Mouse (Mus musculus) stomach, embryonic 14.5 days (tissue): ENCODE results near the gene Cog5. TPM values are rescaled to one million over a fixed set of nuclear protein-coding genes. Genes with fewer than 3 reads are reported as not detected.
A peak's percentile ranks its signal among the peaks of the same experiment; 100 is the strongest.

Source experiments
- ATAC-seq: fragments of 200-750 bp; cut with Nextera tagmentation; 2 replicates; pipeline ENCODE4 v1.8.0; 2017; ENCODE audit warnings: low read depth, moderate TSS enrichment; ENCODE audit not compliant: insufficient number of reproducible peaks, insufficient read depth, low FRiP score
- H3K27ac ChIP-seq: fragments of 300-500 bp; sonication (generic); 2 replicates; pipeline ENCODE4 v1.5.1; 2014; ENCODE audit warnings: mild to moderate bottlenecking, low read length, moderate library complexity, mixed read lengths
- H3K27me3 ChIP-seq: fragments of 300-500 bp; sonication (generic); 2 replicates; pipeline ENCODE4 v1.6.1; 2014; ENCODE audit warnings: low read length, control low read depth, mixed read lengths; ENCODE audit not compliant: control insufficient read depth, insufficient read depth
- H3K36me3 ChIP-seq: fragments of 300-500 bp; sonication (generic); 2 replicates; pipeline ENCODE4 v1.6.1; 2014; ENCODE audit warnings: mild to moderate bottlenecking, control low read depth, low read length, moderate library complexity, mixed read lengths; ENCODE audit not compliant: control insufficient read depth, insufficient read depth
- H3K4me1 ChIP-seq: fragments of 300-500 bp; sonication (generic); 2 replicates; pipeline ENCODE4 v1.6.1; 2014; ENCODE audit warnings: low read length, control low read depth, mixed read lengths; ENCODE audit not compliant: control insufficient read depth, insufficient read depth
- H3K4me2 ChIP-seq: fragments of 300-500 bp; sonication (generic); replicated peaks from 2 replicates; pipeline ENCODE4 v1.6.1; 2014; ENCODE audit warnings: low read depth, low read length, control low read depth
- H3K4me3 ChIP-seq: fragments of 300-500 bp; sonication (generic); 2 replicates; pipeline ENCODE4 v1.5.1; 2014; ENCODE audit warnings: low read depth, low read length, control low read depth
- H3K9ac ChIP-seq: fragments of 300-500 bp; sonication (generic); replicated peaks from 2 replicates; pipeline ENCODE4 v1.6.1; 2014; ENCODE audit warnings: low read depth, mild to moderate bottlenecking, control low read depth, low read length, moderate library complexity, mixed read lengths
- H3K9me3 ChIP-seq: fragments of 300-500 bp; sonication (generic); 2 replicates; pipeline ENCODE4 v1.6.1; 2016; ENCODE audit warnings: low read depth, low read length, control low read depth; ENCODE audit not compliant: control insufficient read depth
- WGBS: fragments of 180-500 bp; shearing (Covaris S2); extraction: QIAGEN DNeasy Blood & Tissue Kit; methylation state at CpG from one replicate; pipeline ENCODE4 v1.1.7; 2014; 5-methylcytosine and 5-hydroxymethylcytosine counted together
- polyA plus RNA-seq: library from polyadenylated mRNA; unstranded; fragments of >200 nt; fragmentation: Nextera tagmentation; extraction: Ambion mirVana; gene quantifications from 2 replicates; pipeline ENCODE4 v1.2.1, GENCODE M21; 2014

The Cog5 gene
- polyA plus RNA-seq, 1 experiment from 2014 or later: 41.6 TPM

GRCm38 (mm10) chr12:31965517-31966212, 311.0 kb downstream of the Cog5 start:
- H3K4me2 ChIP-seq: no peak overlapping the region
- no peaks in the 10 kb centered on the region for H3K9me3 ChIP-seq
- no peaks in the 10 kb centered on the region; the same call in 1 of the 2 replicates for H3K36me3 ChIP-seq
- no peak overlapping the region for H3K4me3 ChIP-seq
- H3K27ac ChIP-seq: no peak overlapping the region
- no peaks in the 10 kb centered on the region for H3K4me1 ChIP-seq
- no peak for ATAC-seq
- no peaks in the 10 kb centered on the region for H3K27me3 ChIP-seq
- no peak overlapping the region for H3K9ac ChIP-seq
- 91% methylated on average over 12 of the region's 12 CpGs for WGBS

- Histone ChIP-seq H3K27me3 (no peaks in the 10 kb centered on the region), H3K9ac (no peak overlapping the region), H3K27ac (no peak overlapping the region), H3K36me3 (peaks cover under 1% of the 10 kb centered on the region; the same call in 1 of the 2 replicates), H3K4me3 (no peak overlapping the region), H3K4me1 (no peaks in the 10 kb centered on the region), H3K9me3 (no peaks in the 10 kb centered on the region), H3K4me2 (no peak overlapping the region)
- no peak for ATAC-seq
- WGBS: 84% methylated on average over 4 of the region's 4 CpGs
These were observed 311.7 kb downstream of the Cog5 start for GRCm38 (mm10) chr12:31966405-31966804.

DNA sequence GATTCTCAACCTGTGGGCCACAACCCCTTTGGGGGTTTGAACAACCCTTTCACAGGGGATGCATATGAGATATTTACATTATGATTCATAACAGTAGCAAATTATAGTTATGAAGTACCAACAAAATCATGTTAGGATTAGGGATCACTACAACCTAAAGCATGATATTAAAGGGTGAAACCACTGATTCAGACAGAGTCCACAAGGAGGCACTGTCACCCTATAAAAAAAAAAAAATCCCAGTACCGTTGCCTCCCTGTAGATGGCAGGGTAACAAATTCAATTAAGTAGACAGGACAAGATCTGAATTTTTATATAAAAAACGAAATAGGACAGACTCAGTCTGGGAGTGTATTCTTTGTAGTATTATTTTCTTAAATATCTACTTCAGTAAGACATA, 312.9 kb downstream of the Cog5 start:
- no peak overlapping the region for H3K27ac ChIP-seq
- no peaks in the 10 kb centered on the region for H3K27me3 ChIP-seq
- no peak for ATAC-seq
- no peak overlapping the region for H3K9ac ChIP-seq
- no peaks in the 10 kb centered on the region for H3K4me1 ChIP-seq
- H3K9me3 ChIP-seq: no peaks in the 10 kb centered on the region
- peaks cover 3% of the 10 kb centered on the region; the same call in 1 of the 2 replicates for H3K36me3 ChIP-seq
- WGBS: 4% methylated on average over 2 of the region's 2 CpGs
- no peak overlapping the region for H3K4me2 ChIP-seq
- no peak overlapping the region for H3K4me3 ChIP-seq

- H3K36me3 ChIP-seq: peaks cover 3% of the 10 kb centered on the region; the same call in 1 of the 2 replicates
- no peak overlapping the region for H3K27ac ChIP-seq
- H3K9me3 ChIP-seq: no peaks in the 10 kb centered on the region
- H3K4me3 ChIP-seq: no peak overlapping the region
- no peak for ATAC-seq
- H3K4me1 ChIP-seq: no peaks in the 10 kb centered on the region; the same call in 1 of the 2 replicates
- WGBS: 26% methylated on average over 1 of the region's 1 CpGs
- H3K4me2 ChIP-seq: no peak overlapping the region
- H3K27me3 ChIP-seq: no peaks in the 10 kb centered on the region
- H3K9ac ChIP-seq: no peak overlapping the region
These were observed 314.4 kb downstream of the Cog5 start for GRCm38 (mm10) chr12:31969111-31969510.

- H3K9ac ChIP-seq: no peak overlapping the region
- 84% methylated on average over 8 of the region's 8 CpGs for WGBS
- H3K9me3 ChIP-seq: no peaks in the 10 kb centered on the region
- no peak for ATAC-seq
- peaks cover 3% of the 10 kb centered on the region; the same call in 1 of the 2 replicates for H3K36me3 ChIP-seq
- H3K27ac ChIP-seq: no peak overlapping the region
- no peaks in the 10 kb centered on the region for H3K27me3 ChIP-seq
- H3K4me2 ChIP-seq: no peak overlapping the region
- H3K4me3 ChIP-seq: no peak overlapping the region
- H3K4me1 ChIP-seq: no peaks in the 10 kb centered on the region; the same call in 1 of the 2 replicates
These were observed 316.9 kb downstream of the Cog5 start for GRCm38 (mm10) chr12:31971547-31971946.

DNA sequence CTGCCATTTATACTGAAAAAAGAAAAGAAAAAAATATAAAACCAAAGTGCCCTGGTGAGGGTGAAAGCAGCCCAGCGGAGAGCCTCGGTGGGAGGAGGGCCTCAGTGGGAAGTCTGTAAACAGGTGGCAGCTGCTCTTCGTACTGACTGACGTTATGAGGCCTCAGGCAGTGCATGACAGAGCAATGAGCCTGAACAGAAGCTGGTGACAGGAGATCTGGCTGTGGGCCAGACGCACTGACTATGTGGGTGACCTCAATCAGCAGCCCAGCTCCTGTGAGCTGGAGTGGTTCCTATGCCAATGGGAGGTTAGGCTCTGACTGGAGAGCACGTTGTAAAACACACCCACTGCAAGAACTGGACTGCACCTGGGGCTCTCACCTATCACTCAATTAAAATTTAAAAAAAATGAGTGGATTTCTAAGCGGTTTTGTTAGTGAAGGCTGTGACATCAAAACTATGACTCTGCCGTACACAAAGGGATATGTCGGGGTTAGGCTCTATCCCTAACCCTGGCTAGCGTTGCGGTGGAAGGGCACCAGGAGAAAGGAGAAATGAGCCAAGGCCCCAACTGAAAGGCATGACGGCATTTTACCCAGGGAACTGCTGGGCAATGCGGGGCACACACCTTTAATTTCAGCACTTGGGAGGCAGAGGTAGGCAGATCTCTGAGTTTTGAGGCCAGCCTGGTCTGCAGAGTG, 319.0 kb downstream of the Cog5 start:
- Histone ChIP-seq H3K27me3 (no peaks in the 10 kb centered on the region), H3K27ac (0 out of 2 replicates have a peak overlapping the region, but pooled peaks have one; percentile 2), H3K36me3 (peaks cover 3% of the 10 kb centered on the region; the same call in 1 of the 2 replicates), H3K4me1 (no peaks in the 10 kb centered on the region; the same call in 1 of the 2 replicates), H3K4me3 (no peak overlapping the region), H3K9me3 (no peaks in the 10 kb centered on the region), H3K9ac (no peak overlapping the region), H3K4me2 (no peak overlapping the region)
- WGBS: 57% methylated on average over 13 of the region's 13 CpGs
- ATAC-seq: peak; percentile 67

DNA sequence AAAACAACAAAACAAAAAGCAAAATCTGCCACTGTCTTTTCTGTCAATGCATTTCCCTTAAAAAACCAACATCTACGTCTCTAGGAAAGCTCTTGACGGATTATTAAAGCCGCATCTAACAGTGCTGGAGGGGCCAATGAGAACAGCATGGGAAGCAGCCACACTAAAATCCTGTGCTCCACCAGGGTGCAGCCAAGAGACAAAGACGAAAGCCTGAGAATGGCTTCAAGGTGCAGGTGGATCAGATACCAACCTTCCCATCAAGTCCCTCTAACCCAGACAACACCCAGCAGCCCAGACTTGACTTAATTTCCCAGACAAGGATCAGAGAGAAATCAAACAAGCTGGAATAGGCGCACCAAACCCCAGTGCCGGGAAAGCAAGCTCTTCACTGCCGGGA, 321.9 kb downstream of the Cog5 start:
- no peak overlapping the region for H3K4me3 ChIP-seq

GRCm38 (mm10) chr12:31977613-31978195, 323.0 kb downstream of the Cog5 start:
- Histone ChIP-seq H3K4me3 (no peak overlapping the region), H3K36me3 (no peaks in the 10 kb centered on the region), H3K4me2 (no peak overlapping the region), H3K9me3 (no peaks in the 10 kb centered on the region), H3K4me1 (no peaks in the 10 kb centered on the region; the same call in 1 of the 2 replicates), H3K9ac (no peak overlapping the region), H3K27ac (no peak overlapping the region), H3K27me3 (no peaks in the 10 kb centered on the region)
- 78% methylated on average over 12 of the region's 12 CpGs for WGBS
- no peak for ATAC-seq

More for the DNA sequence above, 321.9 kb downstream of the Cog5 start:
- H3K4me1 ChIP-seq: no peaks in the 10 kb centered on the region; the same call in 1 of the 2 replicates
- H3K9me3 ChIP-seq: no peaks in the 10 kb centered on the region
- no peak overlapping the region for H3K9ac ChIP-seq
- H3K27me3 ChIP-seq: no peaks in the 10 kb centered on the region
- ATAC-seq: no peak
- H3K36me3 ChIP-seq: peaks cover 2% of the 10 kb centered on the region; the same call in 1 of the 2 replicates
- H3K27ac ChIP-seq: no peak overlapping the region
- 45% methylated on average over 7 of the region's 7 CpGs for WGBS
- no peak overlapping the region for H3K4me2 ChIP-seq
